In the genomic region with DNA sequence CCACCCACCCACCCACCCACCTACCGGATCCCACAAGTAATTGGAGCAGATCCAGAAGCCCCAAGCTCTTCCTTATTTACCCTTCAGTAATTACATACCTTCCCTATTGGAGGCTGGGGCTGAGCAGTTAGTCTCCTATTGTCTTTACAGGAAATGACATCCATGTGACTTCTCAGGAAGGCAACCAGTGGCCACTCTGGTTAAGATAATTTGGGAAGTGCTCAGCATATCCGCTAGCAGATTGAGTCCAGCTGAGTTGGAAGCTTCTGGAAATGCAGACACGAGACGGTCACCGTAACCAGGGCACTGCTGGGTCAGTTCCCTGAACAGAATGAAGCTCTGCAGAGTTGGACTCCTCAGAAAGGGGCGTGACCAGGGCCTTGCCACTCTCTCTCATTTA, we compare ENCODE assay signal across 11 mouse cellular contexts.
DNase-seq lines count a peak whose midpoint lies in the region; ATAC-seq and TF ChIP-seq lines count a peak whose summit lies in the region.
"Had no signal": no experiment of that assay in that cellular context is flagged by ENCODE, and none has a peak within 500 bp of the region (broad histone marks: within the 10 kb centered on the region; RNA-seq: fewer than 3 reads in every experiment).

No protein-coding gene starts in this region.

- H3K9ac ChIP-seq in hindbrain, postnatal 0 days (replicated peaks; ENCODE audit: low read length) = no peak overlapping the region
- H3K9ac ChIP-seq in heart, embryonic 15.5 days = no peak overlapping the region
- no peak overlapping the region for H3K9ac ChIP-seq in forebrain, embryonic 11.5 days (ENCODE audit: low read length)
- H3K9ac ChIP-seq: forebrain, postnatal 0 days had no signal

- H3K9me3 ChIP-seq in hindbrain, embryonic 10.5 days = no peaks in the 10 kb centered on the region
- H3K9me3 ChIP-seq in hindbrain, postnatal 0 days (ENCODE audit: low read length) = no peaks in the 10 kb centered on the region
- no peaks in the 10 kb centered on the region for H3K9me3 ChIP-seq in heart, embryonic 15.5 days (replicated peaks)
- no peaks in the 10 kb centered on the region for H3K9me3 ChIP-seq in forebrain, embryonic 11.5 days (ENCODE audit: control insufficient read depth, low read length)

- H3K27me3 ChIP-seq in hindbrain, embryonic 10.5 days (ENCODE audit: insufficient read depth, poor library complexity, severe bottlenecking) = no peaks in the 10 kb centered on the region
- H3K27me3 ChIP-seq in hindbrain, postnatal 0 days (ENCODE audit: insufficient read depth, low read length) = no peaks in the 10 kb centered on the region
- no peaks in the 10 kb centered on the region for H3K27me3 ChIP-seq in heart, embryonic 15.5 days
- H3K27me3 ChIP-seq in forebrain, embryonic 11.5 days (ENCODE audit: control insufficient read depth, insufficient read depth, low read length) = no peaks in the 10 kb centered on the region

- no peak overlapping the region for H3K4me2 ChIP-seq in hindbrain, postnatal 0 days (ENCODE audit: low read depth, low read length)
- H3K4me2 ChIP-seq in heart, embryonic 15.5 days = no peak overlapping the region
- H3K4me2 ChIP-seq in forebrain, embryonic 11.5 days (ENCODE audit: low read depth, low read length, severe bottlenecking) = no peak overlapping the region

- ATAC-seq in hindbrain, postnatal 0 days = no peak
- peak; percentile 33 for ATAC-seq in heart, embryonic 15.5 days (replicated peaks; ENCODE audit: insufficient number of reproducible peaks, insufficient read depth, low FRiP score, low read depth)
- ATAC-seq in forebrain, embryonic 11.5 days (replicated peaks; ENCODE audit: low FRiP score) = no peak
- ATAC-seq: forebrain, postnatal 0 days had no signal

- no peak overlapping the region for H3K4me3 ChIP-seq in hindbrain, embryonic 10.5 days
- H3K4me3 ChIP-seq in hindbrain, postnatal 0 days (ENCODE audit: low read length) = no peak overlapping the region
- H3K4me3 ChIP-seq in heart, embryonic 15.5 days = no peak overlapping the region
- H3K4me3 ChIP-seq in macrophage (ENCODE audit: inconsistent target) = peak overlapping the region; percentile 33
- no peak overlapping the region for H3K4me3 ChIP-seq in forebrain, embryonic 11.5 days (ENCODE audit: low read depth, low read length)

- H3K27ac ChIP-seq in hindbrain, embryonic 10.5 days = peak overlapping the region; percentile 66
- no peak overlapping the region for H3K27ac ChIP-seq in hindbrain, postnatal 0 days
- peak overlapping the region; percentile 62 for H3K27ac ChIP-seq in heart, embryonic 15.5 days
- peak overlapping the region; percentile 85 for H3K27ac ChIP-seq in macrophage
- no peak overlapping the region for H3K27ac ChIP-seq in forebrain, embryonic 11.5 days (ENCODE audit: low read depth, low read length)

- peaks cover 18% of the 10 kb centered on the region; the same call in 1 of the 2 replicates for H3K79me2 ChIP-seq in macrophage (ENCODE audit: inconsistent target)

- DNase-seq in hindbrain, embryonic 10.5 days (ENCODE audit: low spot score) = no peak
- DNase-seq in hindbrain, postnatal 0 days (ENCODE audit: low spot score) = no peak
- peak; percentile 29 to 51 for DNase-seq in kidney, postnatal 25 days
- DNase-seq in cerebellum, adult 9-10 months = no peak
- no peak for DNase-seq in c-Kit-positive CD71-positive TER-119-positive erythroid progenitor cells, embryonic 14.5 days (ENCODE audit: low spot score)
- DNase-seq in forebrain, embryonic 11.5 days (ENCODE audit: low spot score) = no peak
- DNase-seq: adrenal gland, postnatal 36 days; forebrain, postnatal 0 days; right cerebral cortex, postnatal 4 days had no signal

- WGBS in hindbrain, embryonic 10.5 days = 77% methylated on average over 6 of the region's 6 CpGs
- 57% methylated on average over 6 of the region's 6 CpGs for WGBS in hindbrain, postnatal 0 days
- WGBS in heart, embryonic 15.5 days = 52% methylated on average over 6 of the region's 6 CpGs
- WGBS in macrophage (ENCODE audit: missing documents) = 67% methylated on average over 5 of the region's 6 CpGs
- 78% methylated on average over 6 of the region's 6 CpGs for WGBS in forebrain, embryonic 11.5 days

- peaks cover 49% of the 10 kb centered on the region for H3K4me1 ChIP-seq in hindbrain, embryonic 10.5 days (replicated peaks)
- H3K4me1 ChIP-seq in hindbrain, postnatal 0 days (ENCODE audit: insufficient read depth, low read length) = peaks cover 13% of the 10 kb centered on the region
- H3K4me1 ChIP-seq in heart, embryonic 15.5 days (replicated peaks) = peaks cover 38% of the 10 kb centered on the region
- 0 out of 2 replicates have a peak, but pooled peaks cover 3% of the 10 kb centered on the region for H3K4me1 ChIP-seq in forebrain, embryonic 11.5 days (replicated peaks; ENCODE audit: control insufficient read depth, insufficient read depth, low read length)

- TF ChIP-seq CTCF in hindbrain, postnatal 0 days (IDR thresholded peaks at IDR 0.05; ENCODE audit: low read depth) = no peak

- no peaks in the 10 kb centered on the region for H3K36me3 ChIP-seq in hindbrain, embryonic 10.5 days
- no peaks in the 10 kb centered on the region for H3K36me3 ChIP-seq in hindbrain, postnatal 0 days (ENCODE audit: insufficient read depth, low read length)
- no peaks in the 10 kb centered on the region for H3K36me3 ChIP-seq in heart, embryonic 15.5 days
- no peaks in the 10 kb centered on the region for H3K36me3 ChIP-seq in macrophage (ENCODE audit: inconsistent target)
- no peaks in the 10 kb centered on the region for H3K36me3 ChIP-seq in forebrain, embryonic 11.5 days (ENCODE audit: control insufficient read depth, insufficient read depth, low read length)

Comparison
In these comparisons a context has a peak if more than half of its experiments do, and no peak if none do; other contexts are left out.
1. H3K27ac ChIP-seq: peak in hindbrain, embryonic 10.5 days (single experiment), heart, embryonic 15.5 days (single experiment) and macrophage (single experiment); none in hindbrain, postnatal 0 days (single experiment) and forebrain, embryonic 11.5 days (single experiment).
2. DNase-seq: peak in kidney, postnatal 25 days (2 of 2); none in hindbrain, embryonic 10.5 days (single experiment), hindbrain, postnatal 0 days (single experiment), cerebellum, adult 9-10 months (single experiment), c-Kit-positive CD71-positive TER-119-positive erythroid progenitor cells, embryonic 14.5 days (single experiment) and forebrain, embryonic 11.5 days (single experiment).